Mouse (Mus musculus): ENCODE measurements around the gene Crbn. TPM values are rescaled to one million over a fixed set of nuclear protein-coding genes. Genes with fewer than 3 reads are reported as not detected.

Gene Crbn
- polyA plus RNA-seq, 1 experiment from 2014 or later = 54.2 TPM

GRCm38 (mm10) chr6:106760473-106761218 lies 39.2 kb downstream of the Crbn start:
- no peaks in the 10 kb centered on the region for H3K27me3 ChIP-seq
- ATAC-seq (ENCODE audit: low FRiP score, low read depth) = no peak
- H3K27ac ChIP-seq (replicated peaks) = no peak overlapping the region
- 81% methylated on average over 2 of the region's 3 CpGs for WGBS
- no peaks in the 10 kb centered on the region for H3K4me1 ChIP-seq
- H3K4me2 ChIP-seq (replicated peaks) = no peak overlapping the region
- no peak overlapping the region for H3K4me3 ChIP-seq
- H3K9ac ChIP-seq (replicated peaks) = no peak overlapping the region
- no peaks in the 10 kb centered on the region for H3K36me3 ChIP-seq
- H3K9me3 ChIP-seq = no peaks in the 10 kb centered on the region

- H3K27me3 ChIP-seq = no peaks in the 10 kb centered on the region
- H3K9ac ChIP-seq (replicated peaks) = no peak overlapping the region
- H3K4me1 ChIP-seq = no peaks in the 10 kb centered on the region
- H3K4me3 ChIP-seq = no peak overlapping the region
- H3K9me3 ChIP-seq = no peaks in the 10 kb centered on the region
- WGBS = 76% methylated on average over 3 of the region's 3 CpGs
- H3K4me2 ChIP-seq (replicated peaks) = no peak overlapping the region
- no peak for ATAC-seq (ENCODE audit: low FRiP score, low read depth)
- no peaks in the 10 kb centered on the region for H3K36me3 ChIP-seq
- H3K27ac ChIP-seq (replicated peaks) = no peak overlapping the region
Observed at GRCm38 (mm10) chr6:106758299-106758698, 41.6 kb downstream of the Crbn start.

- Histone ChIP-seq H3K4me2 (replicated peaks) (no peak overlapping the region), H3K9me3 (no peaks in the 10 kb centered on the region), H3K27me3 (no peaks in the 10 kb centered on the region), H3K27ac (replicated peaks) (no peak overlapping the region), H3K4me1 (no peaks in the 10 kb centered on the region), H3K36me3 (no peaks in the 10 kb centered on the region), H3K4me3 (no peak overlapping the region), H3K9ac (replicated peaks) (no peak overlapping the region)
- ATAC-seq (ENCODE audit: low FRiP score, low read depth) = no peak
- 90% methylated on average over 7 of the region's 7 CpGs for WGBS
Observed at GRCm38 (mm10) chr6:106750291-106750690, 49.6 kb downstream of the Crbn start.

- Histone ChIP-seq H3K9me3 (no peaks in the 10 kb centered on the region), H3K36me3 (no peaks in the 10 kb centered on the region), H3K4me2 (replicated peaks) (no peak within 1 kb of the TSS), H3K4me3 (no peak within 1 kb of the TSS), H3K9ac (replicated peaks) (no peak within 1 kb of the TSS), H3K27ac (replicated peaks) (no peak within 1 kb of the TSS), H3K4me1 (no peaks in the 10 kb centered on the region), H3K27me3 (no peaks in the 10 kb centered on the region)
- ATAC-seq (ENCODE audit: low FRiP score, low read depth) = no peak
- 79% methylated on average over 6 of the region's 6 CpGs for WGBS
Observed at GRCm38 (mm10) chr6:106748887-106749388, 50.9 kb downstream of the Crbn start, which contains the start of gene Il5ra. Il5ra (minus strand) TSS chr6:106749037.

- 87% methylated on average over 3 of the region's 3 CpGs for WGBS
- H3K27me3 ChIP-seq = no peaks in the 10 kb centered on the region
Observed at GRCm38 (mm10) chr6:106747804-106748203, 52.1 kb downstream of the Crbn start.

GRCm38 (mm10) chr6:106747251-106747650 lies 52.6 kb downstream of the Crbn start:
- no peaks in the 10 kb centered on the region for H3K27me3 ChIP-seq
- no peak overlapping the region for H3K9ac ChIP-seq (replicated peaks)
- H3K4me1 ChIP-seq = no peaks in the 10 kb centered on the region
- H3K4me2 ChIP-seq (replicated peaks) = no peak overlapping the region
- no peaks in the 10 kb centered on the region for H3K36me3 ChIP-seq
- H3K4me3 ChIP-seq = no peak overlapping the region
- no peak overlapping the region for H3K27ac ChIP-seq (replicated peaks)
- whole genome bisulfite sequencing = 94% methylated on average over 5 of the region's 5 CpGs
- ATAC-seq (ENCODE audit: low FRiP score, low read depth) = no peak
- H3K9me3 ChIP-seq = no peaks in the 10 kb centered on the region

More at GRCm38 (mm10) chr6:106747804-106748203, 52.1 kb downstream of the Crbn start:
- Histone ChIP-seq H3K9me3 (no peaks in the 10 kb centered on the region), H3K4me3 (no peak overlapping the region), H3K36me3 (no peaks in the 10 kb centered on the region), H3K27ac (replicated peaks) (no peak overlapping the region), H3K4me1 (no peaks in the 10 kb centered on the region), H3K9ac (replicated peaks) (no peak overlapping the region), H3K4me2 (replicated peaks) (no peak overlapping the region)
- ATAC-seq (ENCODE audit: low FRiP score, low read depth) = no peak

GRCm38 (mm10) chr6:106745673-106746394 lies 54.0 kb downstream of the Crbn start:
- H3K36me3 ChIP-seq = no peaks in the 10 kb centered on the region

GRCm38 (mm10) chr6:106743556-106744233 lies 56.2 kb downstream of the Crbn start:
- no peak overlapping the region for H3K4me2 ChIP-seq (replicated peaks)
- ATAC-seq (ENCODE audit: low FRiP score, low read depth) = no peak
- H3K9ac ChIP-seq (replicated peaks) = no peak overlapping the region
- 76% methylated on average over 7 of the region's 7 CpGs for WGBS
- H3K27ac ChIP-seq (replicated peaks) = no peak overlapping the region
- H3K27me3 ChIP-seq = no peaks in the 10 kb centered on the region
- no peaks in the 10 kb centered on the region for H3K36me3 ChIP-seq
- H3K4me3 ChIP-seq = no peak overlapping the region
- no peaks in the 10 kb centered on the region for H3K4me1 ChIP-seq
- no peaks in the 10 kb centered on the region for H3K9me3 ChIP-seq

More at GRCm38 (mm10) chr6:106745673-106746394, 54.0 kb downstream of the Crbn start:
- H3K4me1 ChIP-seq = no peaks in the 10 kb centered on the region
- no peaks in the 10 kb centered on the region for H3K27me3 ChIP-seq
- no peak for ATAC-seq (ENCODE audit: low FRiP score, low read depth)
- 86% methylated on average over 7 of the region's 7 CpGs for WGBS
- no peak overlapping the region for H3K9ac ChIP-seq (replicated peaks)
- H3K4me2 ChIP-seq (replicated peaks) = no peak overlapping the region
- H3K4me3 ChIP-seq = no peak overlapping the region
- no peak overlapping the region for H3K27ac ChIP-seq (replicated peaks)
- no peaks in the 10 kb centered on the region for H3K9me3 ChIP-seq

GRCm38 (mm10) chr6:106740244-106740825 lies 59.5 kb downstream of the Crbn start:
- Histone ChIP-seq H3K27me3 (no peaks in the 10 kb centered on the region), H3K36me3 (no peaks in the 10 kb centered on the region), H3K9me3 (no peaks in the 10 kb centered on the region), H3K4me1 (no peaks in the 10 kb centered on the region), H3K4me3 (no peak overlapping the region), H3K9ac (replicated peaks) (no peak overlapping the region), H3K4me2 (replicated peaks) (no peak overlapping the region), H3K27ac (replicated peaks) (no peak overlapping the region)
- no peak for ATAC-seq (ENCODE audit: low FRiP score, low read depth)
- WGBS = 92% methylated on average over 1 of the region's 1 CpGs

GRCm38 (mm10) chr6:106738229-106738628 lies 61.6 kb downstream of the Crbn start:
- 80% methylated on average over 3 of the region's 3 CpGs for WGBS
- Histone ChIP-seq H3K9me3 (no peaks in the 10 kb centered on the region), H3K27me3 (no peaks in the 10 kb centered on the region), H3K9ac (replicated peaks) (no peak overlapping the region), H3K36me3 (no peaks in the 10 kb centered on the region), H3K4me2 (replicated peaks) (no peak overlapping the region), H3K27ac (replicated peaks) (no peak overlapping the region), H3K4me3 (no peak overlapping the region), H3K4me1 (no peaks in the 10 kb centered on the region)
- ATAC-seq (ENCODE audit: low FRiP score, low read depth) = no peak

- Histone ChIP-seq H3K4me1 (no peaks in the 10 kb centered on the region), H3K36me3 (no peaks in the 10 kb centered on the region), H3K4me2 (replicated peaks) (no peak overlapping the region), H3K9ac (replicated peaks) (no peak overlapping the region), H3K27ac (replicated peaks) (no peak overlapping the region), H3K4me3 (no peak overlapping the region), H3K9me3 (no peaks in the 10 kb centered on the region), H3K27me3 (no peaks in the 10 kb centered on the region)
- no peak for ATAC-seq (ENCODE audit: low FRiP score, low read depth)
- 89% methylated on average over 4 of the region's 4 CpGs for WGBS
Observed at GRCm38 (mm10) chr6:106732563-106732962, 67.3 kb downstream of the Crbn start.
